ENCODE assay signal across 19 mouse cellular contexts in genomic region chr2:93425810-93426209, GRCm38 (mm10). TPM values are rescaled to one million over a fixed set of nuclear protein-coding genes. Genes with fewer than 3 reads are reported as not detected.
DNase-seq lines count a peak whose midpoint lies in the region; ATAC-seq and TF ChIP-seq lines count a peak whose summit lies in the region.
"Had no signal": no experiment of that assay in that cellular context is flagged by ENCODE, and none has a peak within 500 bp of the region (broad histone marks: within the 10 kb centered on the region; RNA-seq: fewer than 3 reads in every experiment).

No protein-coding gene starts in this region.

- peak overlapping the region; percentile 6; the same call in 1 of the 2 replicates for H3K27ac ChIP-seq in heart, embryonic 10.5 days
- H3K27ac ChIP-seq in limb, embryonic 13.5 days = no peak overlapping the region; the same call in 1 of the 2 replicates
- no peak overlapping the region for H3K27ac ChIP-seq in limb, embryonic 10.5 days
- peak overlapping the region; percentile 93 for H3K27ac ChIP-seq in CH12.LX (ENCODE audit: insufficient read depth, low read depth)
- H3K27ac ChIP-seq in embryonic facial prominence, embryonic 14.5 days (replicated peaks; ENCODE audit: low read depth, low read length) = no peak overlapping the region; the same call in 1 of the 2 replicates
- no peak overlapping the region for H3K27ac ChIP-seq in midbrain, embryonic 15.5 days
- H3K27ac ChIP-seq: forebrain, embryonic 12.5 days; liver, embryonic 15.5 days had no signal

- TF ChIP-seq EP300 in CH12.LX (IDR thresholded peaks at IDR 0.05; ENCODE audit: low read length) = no peak

- H3K79me2 ChIP-seq in CH12.LX (replicated peaks; ENCODE audit: control insufficient read depth, extremely low read depth, insufficient read depth, poor library complexity, severe bottlenecking) = no peaks in the 10 kb centered on the region

- ATAC-seq in limb, embryonic 13.5 days (ENCODE audit: low FRiP score, low read depth) = 0 out of 2 replicates have a peak, but pooled peaks have one; percentile 38
- ATAC-seq in embryonic facial prominence, embryonic 14.5 days (ENCODE audit: low read depth) = peak; percentile 53; the same call in 1 of the 2 replicates
- ATAC-seq in midbrain, embryonic 15.5 days (replicated peaks) = no peak
- ATAC-seq: CD4-positive, CD25-positive, alpha-beta regulatory T cell, adult 4 months had no signal

- in situ Hi-C loops in CH12.LX (cut with MboI; ENCODE audit: low pct_ligation_motif_present, low pct_unique_long_range_greater_than_20kb, low sequenced_read_pairs) = no loop called here

- TF ChIP-seq POLR2A in CH12.LX (IDR thresholded peaks at IDR 0.05; ENCODE audit: low read depth, low read length) = no peak

- H3K27me3 ChIP-seq in heart, embryonic 10.5 days (ENCODE audit: insufficient read depth, poor library complexity, severe bottlenecking) = peaks cover 79% of the 10 kb centered on the region
- no peaks in the 10 kb centered on the region for H3K27me3 ChIP-seq in limb, embryonic 13.5 days
- peaks cover 30% of the 10 kb centered on the region for H3K27me3 ChIP-seq in limb, embryonic 10.5 days (ENCODE audit: low read depth, poor library complexity, severe bottlenecking)
- no peaks in the 10 kb centered on the region for H3K27me3 ChIP-seq in CH12.LX (replicated peaks)
- no peaks in the 10 kb centered on the region for H3K27me3 ChIP-seq in embryonic facial prominence, embryonic 14.5 days (replicated peaks; ENCODE audit: control insufficient read depth, insufficient read depth, low read length)
- 0 out of 2 replicates have a peak, but pooled peaks cover 2% of the 10 kb centered on the region for H3K27me3 ChIP-seq in midbrain, embryonic 15.5 days (replicated peaks)
- H3K27me3 ChIP-seq: forebrain, embryonic 12.5 days; liver, embryonic 15.5 days had no signal

- H3K9me3 ChIP-seq in heart, embryonic 10.5 days = no peaks in the 10 kb centered on the region
- no peaks in the 10 kb centered on the region for H3K9me3 ChIP-seq in limb, embryonic 13.5 days
- no peaks in the 10 kb centered on the region for H3K9me3 ChIP-seq in limb, embryonic 10.5 days (replicated peaks)
- H3K9me3 ChIP-seq in CH12.LX (replicated peaks; ENCODE audit: low read length) = no peaks in the 10 kb centered on the region
- H3K9me3 ChIP-seq in embryonic facial prominence, embryonic 14.5 days (ENCODE audit: control insufficient read depth, low read length) = no peaks in the 10 kb centered on the region
- no peaks in the 10 kb centered on the region for H3K9me3 ChIP-seq in midbrain, embryonic 15.5 days
- H3K9me3 ChIP-seq: forebrain, embryonic 12.5 days; liver, embryonic 15.5 days had no signal

- dilution Hi-C loops in CH12.LX (cut with MboI; ENCODE audit: extremely low pct_ligation_motif_present, extremely low pct_unique_long_range_greater_than_20kb, low sequenced_read_pairs) = no loop called here

- peaks cover 11% of the 10 kb centered on the region; the same call in 1 of the 2 replicates for H3K4me1 ChIP-seq in heart, embryonic 10.5 days
- H3K4me1 ChIP-seq in limb, embryonic 13.5 days = peaks cover 16% of the 10 kb centered on the region
- H3K4me1 ChIP-seq in limb, embryonic 10.5 days = peaks cover 25% of the 10 kb centered on the region
- H3K4me1 ChIP-seq in CH12.LX (ENCODE audit: control insufficient read depth in 1 of 2, insufficient read depth in 2 of 2) = peaks cover 69 to 95% of the 10 kb centered on the region in 2 experiments
- H3K4me1 ChIP-seq in embryonic facial prominence, embryonic 14.5 days (ENCODE audit: control insufficient read depth, insufficient read depth, low read length) = no peaks in the 10 kb centered on the region
- no peaks in the 10 kb centered on the region for H3K4me1 ChIP-seq in midbrain, embryonic 15.5 days

- TF ChIP-seq RAD21 in CH12.LX (IDR thresholded peaks at IDR 0.05; ENCODE audit: low read depth, low read length) = no peak

- H3K9ac ChIP-seq in limb, embryonic 13.5 days = no peak overlapping the region
- H3K9ac ChIP-seq in CH12.LX (ENCODE audit: insufficient read depth, low read depth) = peak overlapping the region; percentile 15; the same call in 1 of the 2 replicates
- H3K9ac ChIP-seq in embryonic facial prominence, embryonic 14.5 days (ENCODE audit: low read depth, low read length) = no peak overlapping the region
- H3K9ac ChIP-seq in midbrain, embryonic 15.5 days = no peak overlapping the region
- H3K9ac ChIP-seq: forebrain, embryonic 12.5 days; liver, embryonic 15.5 days had no signal

- TF ChIP-seq CTCF in CH12.LX (conservative IDR thresholded peaks at IDR 0.05 in 1 of 2, IDR thresholded peaks at IDR 0.05 in 1 of 2; ENCODE audit: low read depth in 2 of 2, low read length in 2 of 2) = no peak

- DNase-seq in heart, embryonic 10.5 days (ENCODE audit: low spot score) = no peak
- DNase-seq in heart, adult 11 months = no peak
- DNase-seq in limb, embryonic 10.5 days (ENCODE audit: low spot score) = no peak
- no peak for DNase-seq in CH12.LX (ENCODE audit: extremely low read depth)
- DNase-seq in embryonic facial prominence, embryonic 14.5 days (ENCODE audit: low spot score) = peak; percentile 58
- DNase-seq: adrenal gland, postnatal 36 days; cerebellum, adult 11 months; cerebellum, adult 9-11 months; kidney, adult 18-20 months; kidney, postnatal 4 days; liver; lung, postnatal 14 days had no signal

- no peak overlapping the region for H3K4me3 ChIP-seq in heart, embryonic 10.5 days
- no peak overlapping the region for H3K4me3 ChIP-seq in limb, embryonic 13.5 days
- H3K4me3 ChIP-seq in limb, embryonic 10.5 days = no peak overlapping the region
- no peak overlapping the region for H3K4me3 ChIP-seq in CH12.LX (replicated peaks in 1 of 3; ENCODE audit: low read depth in 2 of 3, low read length in 2 of 3, poor library complexity in 1 of 3)
- no peak overlapping the region for H3K4me3 ChIP-seq in embryonic facial prominence, embryonic 14.5 days (ENCODE audit: low read depth, low read length)
- H3K4me3 ChIP-seq in midbrain, embryonic 15.5 days = no peak overlapping the region
- H3K4me3 ChIP-seq: forebrain, embryonic 12.5 days; liver, embryonic 15.5 days had no signal

- 58% methylated on average over 4 of the region's 4 CpGs for WGBS in heart, embryonic 10.5 days
- 37% methylated on average over 4 of the region's 4 CpGs for WGBS in limb, embryonic 13.5 days
- 46% methylated on average over 4 of the region's 4 CpGs for WGBS in limb, embryonic 10.5 days
- WGBS in embryonic facial prominence, embryonic 14.5 days = 35% methylated on average over 4 of the region's 4 CpGs
- 50% methylated on average over 4 of the region's 4 CpGs for WGBS in midbrain, embryonic 15.5 days

- H3K4me2 ChIP-seq in limb, embryonic 13.5 days (replicated peaks) = no peak overlapping the region
- H3K4me2 ChIP-seq in CH12.LX (ENCODE audit: insufficient read depth, low read depth, poor library complexity, severe bottlenecking) = no peak overlapping the region
- H3K4me2 ChIP-seq in embryonic facial prominence, embryonic 14.5 days (ENCODE audit: low read depth, low read length) = no peak overlapping the region
- H3K4me2 ChIP-seq in midbrain, embryonic 15.5 days = no peak overlapping the region
- H3K4me2 ChIP-seq: forebrain, embryonic 12.5 days; heart, embryonic 11.5 days; liver, embryonic 15.5 days; midbrain, embryonic 11.5 days had no signal

- H3K36me3 ChIP-seq in heart, embryonic 10.5 days = no peaks in the 10 kb centered on the region
- no peaks in the 10 kb centered on the region for H3K36me3 ChIP-seq in limb, embryonic 13.5 days
- no peaks in the 10 kb centered on the region for H3K36me3 ChIP-seq in limb, embryonic 10.5 days
- H3K36me3 ChIP-seq in CH12.LX (replicated peaks in 1 of 2; ENCODE audit: control insufficient read depth in 1 of 2, insufficient read depth in 1 of 2, low read length in 1 of 2) = peaks cover 30 to 68% of the 10 kb centered on the region in 2 experiments
- no peaks in the 10 kb centered on the region for H3K36me3 ChIP-seq in embryonic facial prominence, embryonic 14.5 days (ENCODE audit: control insufficient read depth, insufficient read depth, low read length)
- no peaks in the 10 kb centered on the region for H3K36me3 ChIP-seq in midbrain, embryonic 15.5 days (replicated peaks)
- H3K36me3 ChIP-seq: forebrain, embryonic 12.5 days had no signal

TF ChIP-seq in CH12.LX, 34 proteins besides CTCF, POLR2A, EP300 and RAD21:
- TF ChIP-seq USF2 (conservative IDR thresholded peaks at IDR 0.05; ENCODE audit: low read depth, low read length) = no peak
- no peak for TF ChIP-seq MAZ (IDR thresholded peaks at IDR 0.05; ENCODE audit: low read depth, low read length)
- TF ChIP-seq NELFE (IDR thresholded peaks at IDR 0.05; ENCODE audit: low read depth, low read length) = no peak
- no peak for TF ChIP-seq SMC3 (IDR thresholded peaks at IDR 0.05; ENCODE audit: low read depth, low read length)
- no peak for TF ChIP-seq ZKSCAN1 (IDR thresholded peaks at IDR 0.05; ENCODE audit: borderline replicate concordance, low read depth, low read length)
- no peak for TF ChIP-seq USF1 (IDR thresholded peaks at IDR 0.05; ENCODE audit: low read depth, low read length)
TF ChIP-seq in CH12.LX: peak in this region for 0.

RNA-seq across cellular contexts. Expression of gene Cd82, which starts 37.1 kb away (rescaled TPM):
- 12.9 and 16.6 TPM in 2 replicates for polyA plus RNA-seq in heart, embryonic 10.5 days (2016; fragmentation: Nextera tagmentation; extraction: Ambion mirVana)
- polyA plus RNA-seq in limb, embryonic 13.5 days (2015; fragmentation: Nextera tagmentation; extraction: Ambion mirVana) = 29.5 and 30.0 TPM in 2 replicates
- 4.1 and 7.2 TPM in 2 replicates for polyA plus RNA-seq in limb, embryonic 10.5 days (2016; fragmentation: Nextera tagmentation; extraction: Ambion mirVana)
- total RNA-seq in CH12.LX (2012; rRNA removed) (164 and 215 TPM in 2 replicates), CH12.LX (2014; rRNA removed) (157 and 177 TPM in 2 replicates)
- polyA plus RNA-seq in CH12.LX (2012; ENCODE audit: insufficient read length, low read depth) = 249 and 294 TPM in 2 replicates
- polyA plus RNA-seq in embryonic facial prominence, embryonic 14.5 days (2014; fragmentation: Nextera tagmentation; extraction: Ambion mirVana) = 46.0 and 46.9 TPM in 2 replicates
- 22.1 and 24.8 TPM in 2 replicates for polyA plus RNA-seq in midbrain, embryonic 15.5 days (2015; fragmentation: Nextera tagmentation; extraction: Ambion mirVana)

Comparison
In these comparisons a context has a peak if more than half of its experiments do, and no peak if none do; other contexts are left out.
1. H3K27ac ChIP-seq: peak in heart, embryonic 10.5 days (single experiment) and CH12.LX (single experiment); none in limb, embryonic 13.5 days (single experiment), limb, embryonic 10.5 days (single experiment), embryonic facial prominence, embryonic 14.5 days (single experiment) and midbrain, embryonic 15.5 days (single experiment).